Mouse (Mus musculus): ENCODE measurements around the gene Syt8. TPM values are rescaled to one million over a fixed set of nuclear protein-coding genes. Genes with fewer than 3 reads are reported as not detected.

Gene Syt8
- polyA plus RNA-seq, 1 experiment from 2014 or later: not detected

GRCm38 (mm10) chr7:142391609-142392008 is 43.0 kb upstream of the Syt8 start:
- Histone ChIP-seq H3K9me3 (ENCODE audit: control insufficient read depth, low read length) (no peaks in the 10 kb centered on the region), H3K4me1 (ENCODE audit: control insufficient read depth, insufficient read depth, low read length) (peaks cover 5% of the 10 kb centered on the region), H3K4me3 (ENCODE audit: low read depth, low read length) (no peak overlapping the region), H3K27ac (ENCODE audit: low read depth, low read length) (no peak overlapping the region), H3K9ac (replicated peaks; ENCODE audit: low read depth, low read length) (no peak overlapping the region), H3K36me3 (ENCODE audit: control insufficient read depth, insufficient read depth, low read length) (no peaks in the 10 kb centered on the region), H3K27me3 (ENCODE audit: control insufficient read depth, insufficient read depth, low read length) (no peaks in the 10 kb centered on the region), H3K4me2 (ENCODE audit: low read depth, low read length) (no peak overlapping the region)
- 56% methylated on average over 4 of the region's 4 CpGs for WGBS
- ATAC-seq (ENCODE audit: low read depth): no peak

DNA sequence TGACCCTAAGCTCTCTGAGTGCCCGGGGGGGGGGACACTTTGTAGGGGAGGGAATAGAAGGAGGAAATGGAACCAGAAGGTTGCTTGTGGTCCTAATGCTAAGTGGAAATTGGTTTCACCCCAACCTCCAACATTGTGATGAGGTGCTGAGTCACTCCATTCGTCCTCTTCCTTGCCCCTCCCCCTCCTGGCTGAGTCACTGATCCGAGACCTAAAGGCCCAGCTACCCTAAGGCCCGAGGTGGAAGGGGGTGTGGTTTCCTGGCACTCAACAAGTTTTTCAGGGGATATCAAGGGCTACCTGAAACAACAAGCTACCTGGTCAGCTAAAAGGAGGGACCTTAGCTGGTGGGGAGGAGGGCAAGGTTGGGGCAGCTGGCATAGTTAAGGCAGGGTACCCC is 41.5 kb upstream of the Syt8 start:
- 41% methylated on average over 4 of the region's 4 CpGs for WGBS
- Histone ChIP-seq H3K4me3 (ENCODE audit: low read depth, low read length) (no peak overlapping the region), H3K27me3 (ENCODE audit: control insufficient read depth, insufficient read depth, low read length) (no peaks in the 10 kb centered on the region), H3K4me2 (ENCODE audit: low read depth, low read length) (no peak overlapping the region), H3K27ac (ENCODE audit: low read depth, low read length) (no peak overlapping the region), H3K9ac (replicated peaks; ENCODE audit: low read depth, low read length) (no peak overlapping the region), H3K36me3 (ENCODE audit: control insufficient read depth, insufficient read depth, low read length) (no peaks in the 10 kb centered on the region), H3K4me1 (ENCODE audit: control insufficient read depth, insufficient read depth, low read length) (no peaks in the 10 kb centered on the region), H3K9me3 (ENCODE audit: control insufficient read depth, low read length) (no peaks in the 10 kb centered on the region)
- no peak for ATAC-seq (ENCODE audit: low read depth)

DNA sequence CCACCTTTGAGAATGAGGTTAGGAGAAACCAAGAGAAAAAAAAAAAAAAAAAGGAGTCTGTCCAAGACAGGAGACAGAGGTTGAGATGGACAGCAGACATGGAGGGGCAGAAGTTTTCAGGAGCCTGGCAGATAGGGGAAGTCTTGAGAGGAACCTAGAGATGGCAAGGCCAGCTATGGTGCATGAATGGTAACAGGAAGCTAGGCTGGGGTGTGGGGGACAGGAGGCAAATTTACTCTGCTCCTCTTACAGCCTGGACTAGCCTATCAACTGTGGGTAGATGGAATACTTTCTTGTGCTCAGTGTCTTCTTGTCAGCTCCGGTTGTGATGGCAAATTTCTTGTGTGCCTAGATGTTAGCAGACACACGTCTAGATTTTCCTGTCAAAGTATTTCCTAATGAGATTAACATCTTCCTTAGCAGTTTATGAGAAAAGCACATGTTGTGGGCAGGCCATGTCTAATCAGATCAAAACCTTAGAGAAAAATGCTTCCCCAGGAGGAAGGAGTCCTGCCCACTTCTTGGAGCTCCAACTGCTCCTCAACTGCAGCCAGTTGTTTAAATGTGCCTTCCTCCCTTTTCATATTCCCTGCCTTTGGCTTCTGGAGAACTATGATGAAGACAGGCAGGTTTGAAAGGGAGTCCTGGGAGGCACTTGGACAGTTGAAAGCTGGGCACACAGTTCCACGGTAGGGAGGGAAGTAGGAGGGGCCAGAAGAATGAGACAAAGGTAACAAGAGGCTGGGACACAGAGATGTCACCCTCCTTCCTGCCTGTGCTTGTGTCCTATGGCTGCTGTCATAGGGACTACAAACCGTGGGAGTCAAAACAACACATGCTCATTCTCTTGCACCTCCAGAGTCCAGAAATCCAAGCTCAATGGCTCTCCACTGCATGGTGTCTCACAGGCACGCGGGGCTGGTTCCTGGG is 40.1 kb upstream of the Syt8 start:
- WGBS: 76% methylated on average over 6 of the region's 6 CpGs
- Histone ChIP-seq H3K4me2 (ENCODE audit: low read depth, low read length) (no peak overlapping the region), H3K4me1 (ENCODE audit: control insufficient read depth, insufficient read depth, low read length) (no peaks in the 10 kb centered on the region), H3K27me3 (ENCODE audit: control insufficient read depth, insufficient read depth, low read length) (no peaks in the 10 kb centered on the region), H3K27ac (ENCODE audit: low read depth, low read length) (no peak overlapping the region), H3K36me3 (ENCODE audit: control insufficient read depth, insufficient read depth, low read length) (no peaks in the 10 kb centered on the region), H3K9ac (replicated peaks; ENCODE audit: low read depth, low read length) (no peak overlapping the region), H3K4me3 (ENCODE audit: low read depth, low read length) (no peak overlapping the region), H3K9me3 (ENCODE audit: control insufficient read depth, low read length) (no peaks in the 10 kb centered on the region)
- ATAC-seq (ENCODE audit: low read depth): no peak

- H3K27ac ChIP-seq (ENCODE audit: low read depth, low read length): no peak overlapping the region
- H3K27me3 ChIP-seq (ENCODE audit: control insufficient read depth, insufficient read depth, low read length): no peaks in the 10 kb centered on the region
- WGBS: 94% methylated on average over 4 of the region's 4 CpGs
Observed at GRCm38 (mm10) chr7:142395472-142395871, 39.2 kb upstream of the Syt8 start.

GRCm38 (mm10) chr7:142396611-142397010 is 38.0 kb upstream of the Syt8 start:
- H3K4me1 ChIP-seq (ENCODE audit: control insufficient read depth, insufficient read depth, low read length): 0 out of 2 replicates have a peak, but pooled peaks cover 2% of the 10 kb centered on the region
- H3K36me3 ChIP-seq (ENCODE audit: control insufficient read depth, insufficient read depth, low read length): no peaks in the 10 kb centered on the region
- H3K27ac ChIP-seq (ENCODE audit: low read depth, low read length): no peak overlapping the region
- no peak overlapping the region for H3K9ac ChIP-seq (replicated peaks; ENCODE audit: low read depth, low read length)
- H3K27me3 ChIP-seq (ENCODE audit: control insufficient read depth, insufficient read depth, low read length): no peaks in the 10 kb centered on the region
- H3K9me3 ChIP-seq (ENCODE audit: control insufficient read depth, low read length): no peaks in the 10 kb centered on the region
- WGBS: 97% methylated on average over 1 of the region's 1 CpGs
- H3K4me2 ChIP-seq (ENCODE audit: low read depth, low read length): no peak overlapping the region
- no peak overlapping the region for H3K4me3 ChIP-seq (ENCODE audit: low read depth, low read length)
- no peak for ATAC-seq (ENCODE audit: low read depth)

More at GRCm38 (mm10) chr7:142395472-142395871, 39.2 kb upstream of the Syt8 start:
- H3K9me3 ChIP-seq (ENCODE audit: control insufficient read depth, low read length): no peaks in the 10 kb centered on the region
- H3K4me2 ChIP-seq (ENCODE audit: low read depth, low read length): no peak overlapping the region
- H3K9ac ChIP-seq (replicated peaks; ENCODE audit: low read depth, low read length): no peak overlapping the region
- H3K4me3 ChIP-seq (ENCODE audit: low read depth, low read length): no peak overlapping the region
- ATAC-seq (ENCODE audit: low read depth): no peak
- no peaks in the 10 kb centered on the region for H3K36me3 ChIP-seq (ENCODE audit: control insufficient read depth, insufficient read depth, low read length)
- no peaks in the 10 kb centered on the region for H3K4me1 ChIP-seq (ENCODE audit: control insufficient read depth, insufficient read depth, low read length)

GRCm38 (mm10) chr7:142398052-142398451 is 36.6 kb upstream of the Syt8 start:
- H3K36me3 ChIP-seq (ENCODE audit: control insufficient read depth, insufficient read depth, low read length): no peaks in the 10 kb centered on the region
- no peak for ATAC-seq (ENCODE audit: low read depth)
- no peaks in the 10 kb centered on the region for H3K27me3 ChIP-seq (ENCODE audit: control insufficient read depth, insufficient read depth, low read length)
- 0 out of 2 replicates have a peak, but pooled peaks cover 2% of the 10 kb centered on the region for H3K4me1 ChIP-seq (ENCODE audit: control insufficient read depth, insufficient read depth, low read length)
- 58% methylated on average over 2 of the region's 2 CpGs for WGBS
- no peaks in the 10 kb centered on the region for H3K9me3 ChIP-seq (ENCODE audit: control insufficient read depth, low read length)
- H3K9ac ChIP-seq (replicated peaks; ENCODE audit: low read depth, low read length): no peak overlapping the region
- H3K27ac ChIP-seq (ENCODE audit: low read depth, low read length): no peak overlapping the region
- no peak overlapping the region for H3K4me2 ChIP-seq (ENCODE audit: low read depth, low read length)
- no peak overlapping the region for H3K4me3 ChIP-seq (ENCODE audit: low read depth, low read length)

GRCm38 (mm10) chr7:142399250-142399649 is 35.4 kb upstream of the Syt8 start:
- Histone ChIP-seq H3K27ac (ENCODE audit: low read depth, low read length) (no peak overlapping the region), H3K4me1 (ENCODE audit: control insufficient read depth, insufficient read depth, low read length) (0 out of 2 replicates have a peak, but pooled peaks cover 2% of the 10 kb centered on the region), H3K4me3 (ENCODE audit: low read depth, low read length) (no peak overlapping the region), H3K27me3 (ENCODE audit: control insufficient read depth, insufficient read depth, low read length) (no peaks in the 10 kb centered on the region), H3K9ac (replicated peaks; ENCODE audit: low read depth, low read length) (no peak overlapping the region), H3K36me3 (ENCODE audit: control insufficient read depth, insufficient read depth, low read length) (no peaks in the 10 kb centered on the region), H3K9me3 (ENCODE audit: control insufficient read depth, low read length) (no peaks in the 10 kb centered on the region), H3K4me2 (ENCODE audit: low read depth, low read length) (no peak overlapping the region)
- 82% methylated on average over 1 of the region's 1 CpGs for WGBS
- ATAC-seq (ENCODE audit: low read depth): no peak

GRCm38 (mm10) chr7:142400112-142400749 is 34.4 kb upstream of the Syt8 start:
- Histone ChIP-seq H3K27ac (ENCODE audit: low read depth, low read length) (no peak overlapping the region), H3K4me2 (ENCODE audit: low read depth, low read length) (no peak overlapping the region), H3K9me3 (ENCODE audit: control insufficient read depth, low read length) (no peaks in the 10 kb centered on the region), H3K9ac (replicated peaks; ENCODE audit: low read depth, low read length) (no peak overlapping the region), H3K36me3 (ENCODE audit: control insufficient read depth, insufficient read depth, low read length) (no peaks in the 10 kb centered on the region), H3K4me3 (ENCODE audit: low read depth, low read length) (no peak overlapping the region), H3K4me1 (ENCODE audit: control insufficient read depth, insufficient read depth, low read length) (0 out of 2 replicates have a peak, but pooled peaks cover 2% of the 10 kb centered on the region), H3K27me3 (ENCODE audit: control insufficient read depth, insufficient read depth, low read length) (no peaks in the 10 kb centered on the region)
- WGBS: 77% methylated on average over 7 of the region's 7 CpGs
- no peak for ATAC-seq (ENCODE audit: low read depth)

DNA sequence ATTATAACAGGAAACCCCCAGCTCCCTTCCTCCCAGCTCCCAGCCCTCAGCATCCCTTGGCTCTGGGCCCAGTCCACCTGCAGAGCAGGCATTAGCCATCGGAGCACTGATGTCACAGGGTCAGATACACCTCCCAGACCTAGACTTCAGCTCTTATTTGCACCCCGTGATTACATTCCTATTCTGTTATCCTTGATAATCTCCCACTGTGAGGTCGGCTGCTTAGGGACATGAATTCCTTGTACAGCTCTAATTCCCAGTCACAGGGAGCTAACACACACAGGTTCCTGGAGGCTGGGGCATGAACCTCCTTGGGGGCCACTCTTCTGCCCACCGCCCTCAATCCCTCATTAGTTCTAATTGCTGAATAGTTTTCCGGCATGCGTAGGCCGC is 33.9 kb upstream of the Syt8 start:
- no peak overlapping the region for H3K4me2 ChIP-seq (ENCODE audit: low read depth, low read length)
- no peaks in the 10 kb centered on the region for H3K36me3 ChIP-seq (ENCODE audit: control insufficient read depth, insufficient read depth, low read length)
- WGBS: 56% methylated on average over 7 of the region's 7 CpGs
- H3K27me3 ChIP-seq (ENCODE audit: control insufficient read depth, insufficient read depth, low read length): no peaks in the 10 kb centered on the region
- H3K4me1 ChIP-seq (ENCODE audit: control insufficient read depth, insufficient read depth, low read length): 0 out of 2 replicates have a peak, but pooled peaks cover 2% of the 10 kb centered on the region
- H3K4me3 ChIP-seq (ENCODE audit: low read depth, low read length): no peak overlapping the region
- no peak overlapping the region for H3K27ac ChIP-seq (ENCODE audit: low read depth, low read length)
- no peak overlapping the region for H3K9ac ChIP-seq (replicated peaks; ENCODE audit: low read depth, low read length)
- no peak for ATAC-seq (ENCODE audit: low read depth)
- H3K9me3 ChIP-seq (ENCODE audit: control insufficient read depth, low read length): no peaks in the 10 kb centered on the region
